Mouse (Mus musculus) spleen, postnatal 4 days (tissue): ENCODE results near the gene Hes6.

Experiments
- DNase-seq, 2 experiments: peaks; one replicate each; pipeline ENCODE4 v3.0.0; 2022; ENCODE audit warnings: low spot score in 2 of 2

Gene Hes6

DNA sequence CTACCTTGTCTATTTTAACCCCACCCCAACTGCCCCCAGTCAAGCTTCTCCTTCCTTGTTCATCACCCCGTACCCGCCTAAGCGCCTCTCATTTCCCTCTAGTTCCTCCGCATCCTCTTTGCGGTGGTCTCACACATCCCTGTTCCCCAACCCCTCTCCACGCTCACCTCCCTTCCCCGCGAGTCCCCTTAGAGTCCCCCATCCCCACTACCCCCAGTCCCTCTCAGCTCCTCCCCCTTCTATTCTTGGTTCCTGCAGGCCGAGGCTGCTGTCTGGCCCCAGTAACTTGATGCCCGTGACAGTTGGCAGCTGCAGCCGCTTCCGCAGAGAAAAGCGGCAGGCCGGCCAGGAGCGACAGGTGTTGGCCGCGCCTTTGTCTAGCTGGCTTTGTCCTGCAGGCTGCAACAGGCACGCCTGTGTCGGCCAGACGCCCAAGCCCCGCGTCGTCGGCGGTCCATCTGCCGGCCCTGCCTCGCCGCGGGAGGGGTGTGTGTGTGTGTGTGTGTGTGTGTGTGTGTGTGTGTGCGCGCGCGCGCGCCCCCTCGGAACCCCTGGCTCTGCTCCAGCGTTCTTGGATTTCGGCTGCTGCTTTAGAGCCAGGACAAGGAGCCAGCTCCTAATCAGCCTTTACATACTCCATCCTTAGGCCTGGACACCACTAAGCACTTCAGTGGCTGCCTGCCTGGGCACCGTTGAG is at the start of gene Hes6:
Hes6 (minus strand) TSS at position 141 of the 697 bp plus-strand sequence.
- DNase-seq: peak; percentile 53 to 77

DNA sequence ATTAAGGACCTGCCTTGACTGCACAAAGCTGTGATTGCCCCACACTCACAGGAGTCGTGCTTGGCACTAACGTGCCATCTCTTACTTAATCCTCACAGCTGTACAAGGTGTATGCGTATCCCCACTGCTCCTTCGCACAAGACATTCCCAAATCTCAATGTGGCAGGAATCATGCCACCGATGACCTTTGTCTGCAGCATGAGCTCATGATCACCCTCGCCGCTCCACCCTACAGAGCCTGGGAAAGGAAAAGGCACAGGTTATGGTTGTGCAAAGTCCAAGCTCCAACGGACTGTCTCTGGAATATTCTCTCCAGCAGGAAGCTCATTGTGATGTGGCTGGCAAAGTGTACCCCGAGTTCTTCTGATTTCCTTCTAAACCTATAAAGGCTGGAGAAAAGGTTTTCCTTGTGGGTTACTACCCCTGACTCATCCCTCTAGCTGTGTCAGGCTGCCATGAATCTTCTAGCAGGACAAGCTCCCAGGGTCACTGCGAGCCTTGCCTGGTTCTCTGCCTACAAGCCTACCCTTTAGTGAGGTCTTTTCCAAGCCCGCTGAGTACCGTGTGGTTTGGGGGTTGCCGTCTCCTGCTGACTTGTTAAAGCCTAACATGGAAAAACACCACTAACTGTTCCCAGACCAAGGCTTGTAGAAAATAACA is 49.6 kb upstream of the Hes6 start:
- no peak for DNase-seq

DNA sequence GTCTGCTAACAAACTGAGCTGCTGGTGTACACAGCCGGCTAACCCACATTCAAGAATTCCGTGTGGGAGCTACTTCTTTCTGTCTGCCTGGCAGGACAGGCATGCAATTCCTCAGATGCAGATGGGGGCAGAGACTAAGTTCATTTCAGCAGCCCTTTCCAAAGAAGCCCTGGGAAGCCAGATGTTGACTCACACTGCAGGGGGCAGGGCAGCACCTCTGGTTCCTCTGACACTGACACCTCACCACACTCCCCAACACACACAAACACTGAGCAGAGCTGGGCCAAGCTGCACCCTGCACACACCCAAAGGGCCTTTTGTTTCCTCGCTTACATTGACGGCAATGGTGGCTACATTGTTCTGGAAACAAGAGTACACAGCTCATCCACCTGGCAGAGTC is 46.7 kb upstream of the Hes6 start:
- peak in 1 of 2 experiments; percentile 62 for DNase-seq

DNA sequence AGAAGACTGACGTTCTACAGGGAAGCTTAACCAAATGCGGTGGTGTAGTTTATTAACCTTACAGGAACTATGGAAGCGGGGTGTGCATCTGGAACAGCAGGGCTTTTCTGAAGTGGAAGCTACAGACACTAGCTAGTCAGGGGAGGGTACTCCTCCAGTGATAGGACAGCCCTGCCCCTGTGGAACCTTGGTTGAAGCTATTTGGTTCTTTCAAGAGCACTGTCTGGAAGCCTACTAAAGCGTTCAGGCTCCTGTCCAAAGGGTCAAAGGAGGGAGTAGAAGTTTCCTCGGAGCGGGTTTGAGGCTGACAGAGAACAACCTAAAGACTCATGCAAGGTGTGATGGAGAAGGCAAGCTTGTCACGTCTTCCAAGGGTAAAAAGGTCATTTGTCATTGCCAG is 46.2 kb upstream of the Hes6 start:
- DNase-seq: no peak

DNA sequence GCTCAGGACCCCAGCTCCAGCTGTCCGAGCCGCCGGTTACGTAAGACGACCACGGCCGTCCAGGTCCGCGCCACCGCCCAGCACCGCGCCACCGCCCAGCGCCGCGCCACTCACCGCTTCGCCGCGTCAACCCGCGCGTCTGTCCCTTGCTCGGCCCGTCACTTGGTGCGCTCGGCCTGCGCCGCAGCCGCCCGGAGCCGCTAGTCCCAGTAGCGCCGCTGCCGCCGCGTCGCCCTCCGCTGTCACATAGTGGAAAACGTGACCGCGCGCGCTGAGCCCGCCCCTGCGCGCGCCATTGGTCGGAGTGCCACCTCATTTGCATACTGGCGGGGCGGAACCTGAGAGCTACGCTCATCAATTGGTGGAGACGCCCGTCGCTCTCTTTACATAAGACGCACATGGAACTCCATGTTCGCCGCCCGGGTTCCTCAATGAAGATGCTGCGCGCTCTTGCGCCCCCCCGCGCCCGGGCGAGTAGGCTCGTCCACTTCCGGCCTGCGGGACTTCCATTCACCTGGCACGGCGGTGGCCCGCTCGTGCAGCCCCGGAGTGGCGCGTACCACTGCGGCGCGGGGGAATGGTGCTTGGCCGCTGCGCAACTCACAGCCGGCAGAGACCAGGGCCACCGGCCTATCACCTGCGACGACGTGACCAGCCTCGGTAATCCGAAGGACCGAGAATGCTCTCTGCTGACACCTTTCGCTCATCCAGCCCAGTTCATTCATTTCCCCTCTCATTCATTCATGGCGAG is 45.4 kb upstream of the Hes6 start, which contains the start of gene Per2:
Per2 (minus strand) TSS at position 266 of the 751 bp plus-strand sequence.
- DNase-seq: peak; percentile 99

DNA sequence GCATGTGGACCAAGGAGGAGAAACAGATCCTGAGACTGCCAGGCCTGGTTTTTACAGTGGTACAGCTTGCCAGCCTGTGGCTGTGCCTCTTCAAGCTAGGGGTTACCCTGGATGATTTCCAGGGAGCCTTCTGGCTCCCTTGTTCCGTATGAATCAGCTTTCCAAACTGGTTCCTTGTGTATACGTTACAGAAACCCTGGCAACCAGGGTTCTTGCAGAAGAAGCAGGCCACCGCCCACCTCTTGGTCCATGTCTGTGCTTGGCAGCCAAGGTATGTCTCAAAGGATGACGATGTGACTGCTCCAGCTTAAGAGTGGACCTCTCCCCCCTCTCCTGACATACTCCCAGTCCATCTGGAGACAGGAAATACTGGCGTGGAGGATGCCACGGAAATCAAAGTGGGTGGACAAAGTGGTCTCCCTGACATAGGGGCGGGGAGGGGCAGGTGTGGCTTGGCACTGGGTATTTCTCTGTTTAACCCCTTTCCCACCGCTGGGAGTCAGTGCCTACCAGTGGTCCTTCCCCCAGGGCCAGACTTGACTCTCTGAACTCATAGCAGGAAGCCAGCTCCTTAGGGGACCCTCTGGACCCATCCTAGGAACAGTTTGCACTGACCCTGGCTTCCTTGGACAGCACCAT is 44.5 kb upstream of the Hes6 start:
- DNase-seq: peak in 1 of 2 experiments; percentile 68

DNA sequence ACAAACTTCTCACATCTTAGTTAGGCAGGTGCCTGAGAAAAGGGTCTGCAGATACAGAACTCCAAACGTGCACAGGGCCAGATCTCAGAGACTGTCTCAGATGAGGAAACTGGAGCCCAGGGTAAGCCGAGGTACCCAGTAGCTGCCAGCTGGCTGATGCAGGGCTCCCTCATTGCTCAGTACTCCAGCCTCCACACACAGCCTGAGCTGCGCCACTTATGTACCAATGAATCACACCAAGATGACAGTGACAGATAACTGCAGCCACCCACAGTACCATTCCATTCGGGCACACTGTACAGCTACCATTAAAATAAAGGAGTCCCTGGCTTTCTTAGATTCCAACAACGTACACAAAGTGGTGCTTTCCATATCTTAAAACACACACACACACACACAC is 43.9 kb upstream of the Hes6 start:
- DNase-seq: peak in 1 of 2 experiments; percentile 60

DNA sequence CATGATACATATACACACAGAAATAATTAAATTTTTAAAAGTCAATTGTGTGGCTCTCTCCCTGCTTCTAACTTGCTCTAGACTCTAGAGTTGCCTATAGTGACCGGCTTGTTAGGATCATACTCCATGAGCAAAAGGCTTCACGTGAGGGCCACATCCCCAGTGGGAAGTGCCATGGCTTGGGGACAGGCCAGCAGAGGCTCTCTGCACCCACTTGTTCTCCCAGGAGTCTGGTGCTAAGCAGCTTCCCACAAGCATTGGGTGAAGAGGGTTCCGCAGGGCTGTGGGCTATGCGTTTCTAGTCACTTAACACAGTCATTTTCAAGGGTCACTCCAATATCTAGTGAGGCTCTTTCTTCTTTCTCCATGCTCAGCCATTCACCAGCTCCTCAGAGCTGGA is 43.3 kb upstream of the Hes6 start:
- DNase-seq: no peak

DNA sequence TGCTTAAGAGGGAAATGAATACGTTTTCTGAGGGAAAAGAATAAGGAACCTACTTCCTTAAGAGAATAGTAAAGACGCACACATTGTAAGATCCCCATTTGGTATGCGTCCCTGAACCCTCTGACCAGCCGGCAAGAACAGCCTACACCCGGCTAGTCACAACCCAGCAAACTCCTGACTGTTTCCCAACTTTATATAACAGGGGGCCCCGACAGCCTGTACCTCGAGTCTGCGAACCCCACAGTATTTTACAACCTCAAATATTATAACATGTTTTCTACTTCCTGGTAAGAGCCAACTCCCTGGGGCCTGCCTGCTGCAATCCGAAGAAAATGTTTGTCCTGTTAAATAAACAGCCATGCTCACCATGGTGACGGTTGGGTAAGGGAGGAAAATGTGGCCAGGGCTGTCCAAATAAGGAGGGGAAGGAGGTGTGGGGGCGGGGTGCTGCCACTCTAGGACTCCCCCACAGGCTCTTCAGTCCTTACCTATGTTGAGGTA is 42.5 kb upstream of the Hes6 start:
- peak in 1 of 2 experiments; percentile 65 for DNase-seq

DNA sequence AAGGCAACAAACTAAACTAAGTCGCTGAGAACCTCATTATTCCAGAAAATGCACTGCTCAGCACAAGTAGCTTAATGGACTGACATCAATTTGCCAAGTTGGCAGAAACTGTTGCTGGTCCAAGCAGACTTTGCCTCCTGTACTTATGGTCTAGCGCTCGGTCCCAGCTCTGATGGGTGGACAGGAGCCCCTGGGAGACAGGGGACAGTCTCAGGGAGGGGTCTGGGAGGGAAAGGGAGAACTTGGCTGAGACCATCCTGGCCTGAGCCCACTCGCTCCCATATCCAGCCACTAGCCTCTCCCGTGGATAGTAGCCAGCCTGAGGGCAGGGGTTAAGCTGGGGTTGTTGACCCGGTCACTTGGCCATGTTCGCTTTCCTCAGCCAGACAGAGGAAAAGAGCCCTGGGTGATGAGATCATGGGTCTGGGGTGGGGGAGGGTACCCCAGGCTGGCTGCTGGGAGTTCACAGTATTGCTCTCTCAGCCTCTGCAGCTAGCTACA is 41.9 kb upstream of the Hes6 start:
- DNase-seq: peak in 1 of 2 experiments; percentile 64

DNA sequence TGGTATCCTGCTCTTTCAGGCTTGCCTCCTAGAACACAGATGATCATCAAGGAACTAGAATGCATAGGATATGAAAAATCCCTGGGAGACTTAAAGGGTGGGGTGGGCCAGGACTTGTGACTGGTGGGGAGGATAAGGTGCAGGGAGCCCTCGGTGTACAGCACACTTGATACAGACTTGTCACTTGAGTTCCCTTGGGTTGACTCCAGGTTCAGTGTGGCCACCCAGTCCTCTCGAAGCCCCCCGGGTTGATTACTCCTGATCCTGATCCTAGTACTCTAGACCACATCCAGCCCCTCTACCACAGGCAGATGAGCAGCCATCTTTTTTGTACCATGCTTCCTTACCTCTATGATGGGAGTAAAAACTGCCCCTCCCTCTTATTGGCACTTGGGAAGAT is 41.1 kb upstream of the Hes6 start:
- DNase-seq: peak in 1 of 2 experiments; percentile 59

DNA sequence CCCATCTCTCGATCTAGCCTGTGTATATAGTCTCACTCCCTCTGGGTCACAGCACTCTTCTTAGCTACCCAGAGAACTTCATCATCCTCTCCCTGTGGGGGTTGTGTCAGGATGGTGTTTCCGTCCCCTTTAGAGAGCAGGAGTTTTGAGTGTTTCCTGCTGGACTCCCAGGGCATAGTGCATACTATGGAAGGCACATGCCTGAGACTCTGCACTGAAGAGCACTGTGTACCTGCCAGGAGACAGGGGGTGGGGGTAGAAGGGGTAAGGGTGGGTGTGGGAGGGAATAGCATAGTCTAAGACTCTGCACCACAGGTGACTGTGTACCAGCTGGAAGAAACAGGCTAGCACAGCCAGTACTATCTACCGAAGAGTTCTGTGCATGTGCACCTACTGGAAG is 40.5 kb upstream of the Hes6 start:
- DNase-seq: no peak

DNA sequence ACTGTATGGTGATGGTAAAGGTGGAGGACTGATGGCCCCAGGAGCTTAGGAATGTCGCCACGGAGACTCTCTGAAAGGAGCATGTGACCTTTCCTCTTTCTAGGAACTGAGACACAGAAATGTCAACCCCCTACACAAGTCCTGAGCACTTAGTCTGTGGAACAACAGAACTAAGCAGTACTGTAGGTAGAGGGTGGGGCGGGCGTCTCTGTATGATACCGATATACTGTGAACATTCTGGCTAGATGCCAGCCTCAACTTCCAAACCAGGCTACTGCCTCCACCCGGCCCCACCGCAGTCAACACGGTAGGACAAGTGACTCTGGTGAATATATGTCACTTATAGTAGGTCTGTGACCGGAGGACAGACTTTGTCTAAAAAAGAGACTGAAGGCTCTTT is 40.1 kb upstream of the Hes6 start:
- DNase-seq: peak; percentile 64 to 74

DNA sequence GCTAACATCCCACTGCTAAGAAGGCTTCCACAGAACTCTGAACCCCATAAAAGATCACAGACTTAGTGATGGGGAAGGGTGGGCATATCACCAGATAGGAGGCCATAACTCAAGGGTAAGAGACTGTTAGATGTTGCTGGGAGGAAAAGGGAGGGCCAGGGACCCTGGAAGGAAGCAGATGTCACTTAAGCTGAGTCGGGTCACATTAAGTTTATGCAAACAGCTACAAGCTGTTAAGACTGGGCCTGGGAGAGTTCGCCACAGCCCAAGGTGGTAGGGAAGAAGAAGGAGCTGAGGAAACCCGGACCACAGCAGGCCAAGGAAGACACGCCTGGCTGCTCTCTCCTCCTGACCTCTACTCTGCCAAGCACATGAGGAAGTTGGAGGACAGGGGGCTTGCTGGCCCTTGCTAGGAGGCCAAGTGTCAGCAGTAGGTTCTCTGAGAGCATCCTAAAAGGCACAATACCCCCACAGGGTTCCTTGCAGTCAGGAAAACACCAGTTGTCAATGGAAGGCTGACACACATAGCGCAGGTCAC is 37.8 kb upstream of the Hes6 start:
- no peak for DNase-seq

DNA sequence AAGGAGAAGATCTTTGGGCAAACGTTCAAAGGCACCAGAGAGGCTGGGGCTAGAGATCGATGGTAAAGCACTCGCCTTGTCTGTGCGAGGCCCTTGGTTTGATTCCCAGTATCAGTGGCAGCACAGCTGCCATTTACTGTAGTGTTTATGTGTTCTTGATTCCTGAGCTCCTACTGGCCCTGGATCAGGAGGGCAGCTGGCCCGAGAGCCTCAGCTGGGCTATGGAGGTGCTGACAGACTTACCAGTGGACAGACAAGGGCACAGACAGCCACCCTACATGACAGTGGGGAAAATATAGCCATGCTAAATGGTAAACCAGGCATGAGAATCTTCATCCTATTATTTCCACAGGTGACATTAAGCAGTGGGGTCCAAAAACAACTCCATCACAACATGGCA is 37.0 kb upstream of the Hes6 start:
- DNase-seq: no peak

DNA sequence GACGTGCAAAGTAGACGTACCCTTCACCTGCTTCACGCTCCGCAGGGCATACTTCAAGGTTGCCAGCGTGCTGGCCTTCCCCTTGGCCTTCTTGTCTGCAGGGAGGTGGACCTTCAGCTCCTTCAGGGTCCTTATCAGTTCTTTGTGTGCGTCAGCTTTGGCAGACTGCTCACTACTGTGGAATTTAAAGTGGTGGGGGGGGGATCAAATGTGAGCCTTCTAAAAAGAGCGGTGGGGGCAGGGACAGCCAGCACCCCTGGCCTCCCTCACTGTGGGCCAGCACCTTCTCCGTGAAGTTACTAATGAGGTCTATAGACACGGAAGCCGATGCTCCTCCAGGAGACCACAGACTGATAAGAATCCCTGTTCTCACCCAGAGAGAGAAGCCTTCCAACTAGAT is 34.9 kb upstream of the Hes6 start:
- no peak for DNase-seq

DNA sequence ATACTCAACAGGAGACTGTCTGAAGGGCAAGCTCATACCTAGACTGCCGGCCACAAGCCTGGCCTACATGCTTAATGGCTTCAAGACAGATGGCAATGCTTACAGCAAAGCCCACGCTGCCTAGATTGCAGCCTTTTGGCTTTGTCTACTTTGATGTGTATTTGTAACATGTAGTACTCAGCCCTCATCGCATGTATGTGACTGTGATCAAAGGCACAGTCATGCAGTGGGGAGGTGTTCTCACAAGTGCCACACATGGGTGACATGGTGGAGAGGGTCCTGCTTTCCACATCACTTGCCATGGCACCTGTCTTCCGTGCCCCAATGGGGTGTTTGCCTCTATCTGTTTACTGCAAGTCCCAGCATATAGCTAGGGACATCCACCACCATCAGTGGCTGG is 32.7 kb upstream of the Hes6 start:
- DNase-seq: no peak

DNA sequence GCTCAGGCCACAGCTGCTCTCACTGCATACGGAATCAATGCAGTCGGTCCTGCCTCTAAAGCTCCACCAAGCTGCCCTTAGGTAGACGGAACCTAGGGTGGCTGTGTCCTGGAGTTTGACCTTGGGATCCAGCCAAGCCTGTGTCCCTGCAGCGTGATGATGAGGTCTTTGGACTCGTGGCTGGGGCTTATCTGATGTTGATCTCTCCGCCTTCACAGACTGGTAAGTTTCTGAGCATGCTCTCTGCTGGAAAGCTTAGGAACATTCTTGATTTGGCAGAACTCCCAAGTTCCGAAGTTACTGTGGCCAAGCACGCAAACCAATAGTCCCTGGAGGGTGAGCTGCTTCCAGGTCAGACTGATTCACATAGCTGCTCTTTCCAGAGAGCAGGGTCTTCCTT is 32.2 kb upstream of the Hes6 start:
- no peak for DNase-seq

DNA sequence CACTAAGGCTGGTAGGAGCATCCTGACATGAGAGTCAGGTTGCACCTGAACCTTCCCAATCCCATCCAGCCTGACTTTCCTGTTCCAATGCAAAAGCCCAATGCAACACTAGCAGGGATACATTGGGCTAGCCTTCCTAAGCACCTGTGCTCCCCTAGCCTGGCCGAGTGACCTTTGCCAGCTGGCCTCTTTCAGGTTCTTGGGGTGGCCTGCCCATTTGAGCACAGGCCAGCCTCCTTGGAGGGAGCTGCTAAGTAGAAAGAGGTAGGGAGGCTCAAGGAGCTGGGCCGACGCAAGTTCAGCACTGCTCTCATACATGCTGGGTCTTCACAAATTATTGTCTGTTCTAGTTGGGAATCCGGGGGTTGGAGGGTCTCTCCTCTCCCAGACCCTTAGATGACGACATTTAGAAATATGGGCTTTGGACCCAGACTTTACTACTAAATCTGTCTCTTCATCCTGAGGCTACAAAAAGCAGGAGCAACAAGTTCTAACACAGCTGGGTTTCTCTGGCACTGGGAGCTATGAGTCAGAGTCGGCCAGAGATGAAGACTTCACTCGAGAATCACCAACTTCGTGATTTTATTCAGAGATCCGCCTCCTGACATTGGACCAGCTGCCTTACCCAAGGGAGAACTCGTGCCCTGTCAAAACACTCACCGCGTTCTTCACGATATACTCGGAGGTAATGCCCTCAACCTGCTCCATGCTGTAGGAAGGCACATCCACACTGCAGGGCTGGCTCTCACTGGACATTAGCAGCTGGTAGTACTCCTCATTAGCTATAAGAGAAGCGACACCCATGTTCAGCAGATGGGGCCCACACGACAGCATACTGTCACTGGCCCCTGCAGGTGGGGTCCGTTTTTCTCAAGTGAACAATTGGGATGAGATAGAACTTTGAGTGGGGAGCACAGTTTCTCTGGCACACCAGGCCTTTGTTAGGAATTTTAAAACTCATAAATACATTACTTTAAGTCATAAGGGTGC is 31.3 kb upstream of the Hes6 start:
- DNase-seq: no peak

DNA sequence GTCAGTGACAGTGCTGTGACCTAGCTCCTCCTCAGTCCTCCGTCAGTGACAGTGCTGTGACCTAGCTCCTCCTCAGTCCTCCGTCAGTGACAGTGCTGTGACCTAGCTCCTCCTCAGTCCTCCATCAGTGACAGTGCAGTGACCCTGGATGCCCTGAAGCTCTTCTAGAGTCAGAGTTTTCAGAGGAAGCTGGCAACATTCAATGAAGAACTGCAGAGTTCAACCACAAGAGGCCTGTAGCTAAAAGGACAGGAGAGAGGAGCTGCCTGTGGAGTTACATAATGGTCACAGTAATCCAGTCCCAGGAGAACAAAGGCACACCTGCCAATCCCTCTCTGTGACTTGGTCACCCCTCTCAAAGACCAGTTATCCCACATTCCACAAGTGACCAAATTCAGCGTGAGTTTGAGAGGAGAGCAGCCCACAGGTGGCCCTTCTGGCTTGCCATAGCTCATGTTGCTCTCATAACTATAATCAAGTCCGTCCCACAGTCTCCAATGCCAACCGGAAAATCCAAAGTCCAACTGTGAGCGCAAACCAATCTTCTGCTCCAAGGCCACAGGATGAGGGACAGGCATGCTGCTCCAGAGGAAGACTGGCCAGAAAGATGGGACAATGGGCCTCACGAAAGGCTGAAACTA is 28.6 kb upstream of the Hes6 start:
- DNase-seq: no peak
